Mouse (Mus musculus): ENCODE data around the gene Gm36210. TPM values are rescaled to one million over a fixed set of nuclear protein-coding genes. Genes with fewer than 3 reads are reported as not detected.

The Gm36210 gene
- polyA plus RNA-seq, 1 experiment from 2014 or later: not detected

DNA sequence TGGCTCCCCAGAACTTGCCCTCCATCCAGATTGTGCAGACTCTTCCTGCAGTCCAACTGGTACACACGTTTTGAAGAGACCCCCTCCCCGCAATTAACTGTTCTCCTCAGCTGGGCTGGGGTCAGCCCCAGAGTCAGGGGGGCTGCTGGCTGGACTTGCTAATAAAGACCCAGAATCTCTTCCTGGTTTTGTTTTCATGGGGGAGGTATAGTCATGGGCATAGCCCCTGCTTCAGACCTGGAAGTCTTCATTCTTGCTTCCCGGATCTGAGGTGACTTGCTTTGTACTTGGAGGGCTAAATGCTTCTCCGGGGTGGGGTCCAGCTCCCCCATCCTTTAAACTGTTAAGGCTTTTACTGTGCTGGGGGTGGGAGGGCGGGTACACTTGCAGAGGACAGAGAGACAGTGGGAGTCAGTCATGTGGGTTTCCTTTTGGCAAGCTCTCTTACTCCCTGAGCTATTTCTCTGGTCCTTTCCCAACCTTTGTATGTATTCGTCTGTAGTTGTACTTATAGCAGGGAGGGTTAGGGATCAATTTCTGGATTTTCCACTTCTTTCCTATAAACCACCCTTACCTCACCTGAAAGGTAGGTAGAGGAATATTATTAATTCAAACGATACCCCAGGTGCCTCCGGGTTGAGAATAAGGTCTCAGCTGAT, 15.6 kb upstream of the Gm36210 start, which contains the start of gene Nat14:
Gene Nat14 (plus strand): TSS at position 205 of the 659 bp plus-strand sequence.
- H3K9me3 ChIP-seq: no peaks in the 10 kb centered on the region
- 29% methylated on average over 8 of the region's 8 CpGs for WGBS
- no peaks in the 10 kb centered on the region for H3K27me3 ChIP-seq
- peaks cover 37% of the 10 kb centered on the region for H3K36me3 ChIP-seq
- peak within 1 kb of the TSS; percentile 31 for H3K4me3 ChIP-seq
- H3K27ac ChIP-seq: peak within 1 kb of the TSS; percentile 91
- no peak for ATAC-seq (ENCODE audit: insufficient number of reproducible peaks, low FRiP score, low TSS enrichment, low read depth)
- peak within 1 kb of the TSS; percentile 66 for H3K4me2 ChIP-seq
- peaks cover 60% of the 10 kb centered on the region for H3K4me1 ChIP-seq
- H3K9ac ChIP-seq: 0 out of 2 replicates have a peak within 1 kb of the TSS, but pooled peaks have one; percentile 11

DNA sequence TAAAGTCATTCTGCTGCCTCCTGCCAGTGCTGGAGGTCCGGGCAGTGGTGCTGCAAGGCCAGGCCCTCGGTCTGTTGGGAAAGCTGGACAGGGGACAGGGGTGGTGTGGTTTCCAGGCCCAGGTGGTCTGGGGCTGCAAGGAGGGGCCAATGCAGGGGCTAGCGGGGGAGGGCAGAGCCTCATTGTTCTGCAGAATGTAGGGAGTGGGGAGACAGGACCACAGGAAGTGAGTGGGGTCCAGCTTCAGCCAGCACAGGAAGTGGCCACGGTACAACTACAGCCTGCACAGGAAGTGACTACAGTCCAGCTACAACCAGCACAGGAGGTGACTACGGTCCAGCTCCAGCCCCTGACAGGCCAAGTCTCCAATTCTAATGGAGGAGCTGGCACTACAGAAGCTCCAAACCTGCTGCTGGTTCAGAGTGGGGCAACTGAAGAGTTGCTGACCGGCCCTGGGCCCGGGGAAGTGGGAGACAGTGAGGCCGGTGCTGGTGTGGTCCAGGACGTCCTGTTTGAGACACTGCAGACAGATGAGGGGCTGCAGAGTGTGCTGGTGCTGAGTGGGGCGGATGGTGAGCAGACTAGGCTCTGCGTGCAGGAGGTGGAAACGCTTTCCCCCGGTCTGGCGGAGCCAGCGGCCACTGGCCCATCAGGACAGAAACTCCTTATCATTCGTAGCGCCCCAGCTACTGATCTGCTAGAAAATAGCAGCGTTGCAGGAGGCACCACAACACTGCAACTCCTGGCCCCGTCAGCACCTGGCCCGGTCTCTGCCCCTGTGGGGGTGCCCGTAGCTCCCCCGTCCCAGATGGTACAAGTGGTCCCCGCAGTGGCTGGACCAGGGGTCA, 14.9 kb upstream of the Gm36210 start:
- H3K4me1 ChIP-seq: peaks cover 60% of the 10 kb centered on the region
- H3K9ac ChIP-seq: no peak overlapping the region
- H3K4me2 ChIP-seq: no peak overlapping the region
- H3K27ac ChIP-seq: peak overlapping the region; percentile 91
- 61% methylated on average over 23 of the region's 23 CpGs for WGBS
- peaks cover 37% of the 10 kb centered on the region for H3K36me3 ChIP-seq
- H3K4me3 ChIP-seq: no peak overlapping the region
- ATAC-seq (ENCODE audit: insufficient number of reproducible peaks, low FRiP score, low TSS enrichment, low read depth): no peak
- no peaks in the 10 kb centered on the region for H3K9me3 ChIP-seq
- no peaks in the 10 kb centered on the region for H3K27me3 ChIP-seq

DNA sequence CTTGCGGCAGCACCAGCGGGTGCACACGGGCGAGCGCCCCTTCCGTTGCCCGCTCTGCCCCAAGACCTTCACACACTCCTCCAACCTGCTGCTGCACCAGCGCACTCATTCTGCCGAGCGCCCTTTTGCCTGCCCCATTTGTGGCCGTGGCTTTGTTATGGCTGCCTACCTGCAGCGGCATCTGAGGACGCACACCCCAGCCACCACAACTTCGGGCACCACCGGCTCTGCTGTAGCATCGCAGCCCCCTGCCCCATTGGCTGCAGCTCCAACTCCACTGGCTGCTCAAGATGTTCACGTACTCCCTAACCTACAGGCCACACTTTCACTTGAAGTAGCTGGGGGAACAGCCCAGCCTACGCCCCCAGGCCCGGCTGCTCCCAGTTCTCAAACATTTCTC, 14.2 kb upstream of the Gm36210 start:
- Histone ChIP-seq H3K4me1 (peaks cover 55% of the 10 kb centered on the region), H3K4me3 (no peak overlapping the region), H3K27ac (0 out of 2 replicates have a peak overlapping the region, but pooled peaks have one; percentile 91), H3K27me3 (no peaks in the 10 kb centered on the region), H3K9me3 (no peaks in the 10 kb centered on the region), H3K36me3 (peaks cover 37% of the 10 kb centered on the region), H3K4me2 (no peak overlapping the region), H3K9ac (no peak overlapping the region)
- 90% methylated on average over 19 of the region's 19 CpGs for WGBS
- ATAC-seq (ENCODE audit: insufficient number of reproducible peaks, low FRiP score, low TSS enrichment, low read depth): no peak

DNA sequence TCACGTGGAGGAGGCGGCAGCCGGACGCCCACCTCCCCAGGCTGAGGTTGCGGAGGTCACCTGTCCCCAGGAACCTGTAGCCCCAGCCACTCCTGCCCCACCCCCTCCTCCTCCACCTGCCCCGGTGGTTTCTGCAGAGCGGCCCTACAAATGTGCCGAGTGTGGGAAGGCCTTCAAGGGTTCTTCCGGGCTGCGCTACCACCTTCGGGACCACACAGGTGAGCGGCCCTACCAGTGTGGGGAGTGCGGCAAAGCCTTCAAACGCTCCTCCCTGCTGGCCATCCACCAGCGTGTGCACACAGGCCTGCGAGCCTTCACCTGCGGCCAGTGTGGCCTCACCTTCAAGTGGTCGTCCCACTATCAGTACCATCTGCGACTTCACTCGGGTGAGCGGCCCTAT, 13.7 kb upstream of the Gm36210 start:
- Histone ChIP-seq H3K4me2 (no peak overlapping the region), H3K9me3 (no peaks in the 10 kb centered on the region), H3K4me3 (no peak overlapping the region), H3K9ac (no peak overlapping the region), H3K27me3 (no peaks in the 10 kb centered on the region), H3K36me3 (peaks cover 37% of the 10 kb centered on the region), H3K27ac (no peak overlapping the region), H3K4me1 (peaks cover 50% of the 10 kb centered on the region)
- ATAC-seq (ENCODE audit: insufficient number of reproducible peaks, low FRiP score, low TSS enrichment, low read depth): no peak
- 90% methylated on average over 21 of the region's 21 CpGs for whole genome bisulfite sequencing

DNA sequence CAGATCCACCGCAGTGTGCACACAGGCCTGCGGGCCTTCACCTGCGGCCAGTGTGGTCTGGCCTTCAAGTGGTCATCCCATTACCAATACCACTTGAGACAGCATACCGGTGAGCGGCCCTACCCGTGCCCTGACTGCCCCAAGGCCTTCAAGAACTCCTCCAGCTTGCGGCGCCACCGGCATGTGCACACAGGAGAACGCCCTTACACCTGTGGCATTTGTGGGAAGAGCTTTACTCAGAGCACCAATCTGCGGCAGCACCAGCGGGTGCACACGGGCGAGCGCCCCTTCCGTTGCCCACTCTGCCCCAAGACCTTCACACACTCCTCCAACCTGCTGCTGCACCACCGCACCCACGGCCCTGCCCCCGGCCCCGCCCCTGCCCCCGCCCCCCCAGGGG, 12.8 kb upstream of the Gm36210 start:
- Histone ChIP-seq H3K27ac (no peak overlapping the region), H3K4me2 (no peak overlapping the region), H3K9me3 (no peaks in the 10 kb centered on the region), H3K36me3 (peaks cover 37% of the 10 kb centered on the region), H3K4me1 (peaks cover 47% of the 10 kb centered on the region), H3K4me3 (no peak overlapping the region), H3K9ac (no peak overlapping the region), H3K27me3 (no peaks in the 10 kb centered on the region)
- no peak for ATAC-seq (ENCODE audit: insufficient number of reproducible peaks, low FRiP score, low TSS enrichment, low read depth)
- 84% methylated on average over 20 of the region's 21 CpGs for WGBS

DNA sequence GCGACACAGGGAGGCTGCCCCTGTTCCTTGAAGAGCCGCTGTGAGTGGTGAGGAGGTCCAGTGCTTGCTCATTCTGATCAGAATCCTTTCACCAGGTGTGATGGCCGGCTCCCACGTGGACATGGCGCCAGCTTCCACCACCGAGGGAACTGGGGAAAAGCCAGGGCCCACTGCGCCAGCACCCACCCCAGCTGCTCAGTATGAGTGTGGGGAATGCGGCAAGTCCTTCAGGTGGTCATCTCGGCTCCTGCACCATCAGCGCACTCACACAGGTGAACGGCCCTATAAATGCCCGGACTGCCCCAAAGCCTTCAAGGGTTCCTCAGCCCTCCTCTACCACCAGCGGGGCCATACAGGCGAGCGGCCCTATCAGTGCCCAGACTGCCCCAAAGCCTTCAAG, 12.4 kb upstream of the Gm36210 start:
- WGBS: 90% methylated on average over 15 of the region's 15 CpGs
- Histone ChIP-seq H3K9ac (no peak overlapping the region), H3K9me3 (no peaks in the 10 kb centered on the region), H3K4me1 (peaks cover 44% of the 10 kb centered on the region), H3K4me2 (no peak overlapping the region), H3K27me3 (no peaks in the 10 kb centered on the region), H3K4me3 (no peak overlapping the region), H3K36me3 (peaks cover 37% of the 10 kb centered on the region), H3K27ac (no peak overlapping the region)
- ATAC-seq (ENCODE audit: insufficient number of reproducible peaks, low FRiP score, low TSS enrichment, low read depth): no peak

DNA sequence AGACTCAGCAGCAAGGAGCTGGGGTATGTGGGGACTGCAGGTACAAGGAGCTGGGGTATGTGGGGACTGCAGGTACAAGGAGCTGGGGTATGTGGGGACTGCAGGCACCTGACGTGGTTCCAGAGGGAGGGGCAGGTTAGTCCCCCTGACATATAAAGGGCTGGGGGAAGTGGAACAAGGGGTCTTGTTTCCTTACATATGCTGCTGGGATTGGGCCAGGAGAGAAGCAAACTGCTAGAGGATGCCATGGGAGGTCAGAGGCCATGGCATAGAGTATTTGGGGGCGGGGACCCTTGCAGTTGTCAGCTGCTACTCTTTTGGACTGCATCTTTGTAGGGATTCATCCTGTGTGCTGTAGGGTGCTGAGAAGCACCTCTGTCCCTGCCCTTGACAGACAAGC, 11.2 kb upstream of the Gm36210 start:
- no peak overlapping the region for H3K4me2 ChIP-seq
- no peaks in the 10 kb centered on the region for H3K27me3 ChIP-seq
- no peak for ATAC-seq (ENCODE audit: insufficient number of reproducible peaks, low FRiP score, low TSS enrichment, low read depth)
- H3K9me3 ChIP-seq: no peaks in the 10 kb centered on the region
- 85% methylated on average over 2 of the region's 2 CpGs for WGBS
- H3K4me1 ChIP-seq: peaks cover 32% of the 10 kb centered on the region
- peaks cover 37% of the 10 kb centered on the region for H3K36me3 ChIP-seq
- no peak overlapping the region for H3K27ac ChIP-seq
- H3K9ac ChIP-seq: no peak overlapping the region
- H3K4me3 ChIP-seq: no peak overlapping the region

DNA sequence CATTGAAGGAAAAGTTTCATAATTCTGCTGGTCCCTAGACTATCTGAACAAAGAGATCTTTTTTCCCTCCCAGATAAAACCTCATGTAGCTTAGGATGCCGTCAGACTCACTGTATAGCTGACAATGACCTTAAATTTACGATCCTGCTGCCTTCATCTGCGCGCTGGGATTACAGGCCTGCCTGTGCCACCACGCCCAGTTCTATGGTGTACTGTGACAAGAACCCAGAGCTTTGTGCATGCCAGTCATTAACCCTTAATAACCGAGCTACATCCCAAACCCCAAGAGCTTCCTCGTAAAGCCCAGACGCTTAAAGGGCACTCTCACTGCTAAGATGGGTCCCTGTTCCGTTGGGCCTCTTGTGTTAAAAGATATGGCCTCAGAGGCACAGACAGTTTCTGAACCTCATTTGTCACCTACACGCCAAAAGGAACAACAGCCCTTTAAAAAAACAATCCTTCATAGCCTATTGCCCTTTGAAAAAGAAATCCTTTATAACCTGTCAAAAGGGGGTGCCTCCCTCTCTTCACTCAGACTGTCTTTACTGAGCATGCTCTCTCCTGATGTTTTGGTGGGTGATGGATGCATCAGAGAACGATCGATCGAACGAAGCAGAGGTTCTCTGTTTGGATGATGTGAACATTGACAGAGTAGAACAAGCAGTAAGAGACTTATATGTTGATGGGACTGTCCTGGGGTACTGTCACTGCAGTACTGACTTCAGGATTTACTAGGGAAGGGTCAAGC, 9.5 kb upstream of the Gm36210 start:
- ATAC-seq (ENCODE audit: insufficient number of reproducible peaks, low FRiP score, low TSS enrichment, low read depth): no peak
- peak overlapping the region; percentile 71 for H3K4me3 ChIP-seq
- peak overlapping the region; percentile 76 for H3K9ac ChIP-seq
- H3K36me3 ChIP-seq: peaks cover 28% of the 10 kb centered on the region
- peak overlapping the region; percentile 99 for H3K27ac ChIP-seq
- H3K9me3 ChIP-seq: no peaks in the 10 kb centered on the region
- 13% methylated on average over 14 of the region's 14 CpGs for WGBS
- peak overlapping the region; percentile 72 for H3K4me2 ChIP-seq
- H3K27me3 ChIP-seq: no peaks in the 10 kb centered on the region
- H3K4me1 ChIP-seq: peaks cover 24% of the 10 kb centered on the region

DNA sequence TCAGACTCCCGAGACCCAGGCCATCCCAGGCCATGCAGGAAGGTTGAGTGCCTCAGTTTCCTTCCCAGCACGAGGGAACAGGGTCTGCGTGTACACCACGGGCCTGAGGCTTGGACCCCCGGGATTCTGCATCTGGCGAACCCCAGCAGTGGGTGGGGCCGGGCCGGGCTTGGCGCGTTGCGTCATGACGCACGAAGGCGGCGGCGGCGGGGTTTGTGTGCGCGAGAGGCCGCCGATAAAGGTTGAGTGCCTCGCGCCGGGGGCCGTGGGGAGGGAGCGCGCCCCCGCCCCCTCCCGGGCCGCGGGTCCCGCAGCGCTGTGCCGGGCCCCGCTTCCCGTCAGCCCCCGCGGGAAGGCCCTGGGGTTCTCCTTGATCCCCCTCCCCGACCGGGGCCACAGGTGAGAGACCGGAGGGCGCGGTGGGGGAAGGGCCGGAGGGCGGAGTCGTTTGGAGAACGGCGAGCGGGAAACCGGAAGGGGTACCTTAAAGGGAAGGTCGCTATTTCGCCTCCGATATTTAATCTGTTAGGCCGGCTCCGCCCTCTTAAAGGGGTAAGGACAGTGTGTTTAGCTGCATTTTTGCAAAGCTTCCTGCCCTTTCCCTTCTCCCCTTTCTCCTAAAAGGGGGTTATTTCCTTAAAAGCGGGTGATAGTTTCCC, 8.8 kb upstream of the Gm36210 start, which contains the start of gene Zfp628:
Gene Zfp628 (plus strand): TSS at position 211 of the 659 bp plus-strand sequence.
- Histone ChIP-seq H3K4me3 (peak within 1 kb of the TSS; percentile 71), H3K9ac (peak within 1 kb of the TSS; percentile 76), H3K4me2 (peak within 1 kb of the TSS; percentile 72), H3K4me1 (peaks cover 28% of the 10 kb centered on the region), H3K36me3 (peaks cover 21% of the 10 kb centered on the region), H3K27ac (peak within 1 kb of the TSS; percentile 99), H3K27me3 (no peaks in the 10 kb centered on the region), H3K9me3 (no peaks in the 10 kb centered on the region)
- peak; percentile 87 for ATAC-seq (ENCODE audit: insufficient number of reproducible peaks, low FRiP score, low TSS enrichment, low read depth)
- under 1% methylated on average over 55 of the region's 56 CpGs for WGBS

DNA sequence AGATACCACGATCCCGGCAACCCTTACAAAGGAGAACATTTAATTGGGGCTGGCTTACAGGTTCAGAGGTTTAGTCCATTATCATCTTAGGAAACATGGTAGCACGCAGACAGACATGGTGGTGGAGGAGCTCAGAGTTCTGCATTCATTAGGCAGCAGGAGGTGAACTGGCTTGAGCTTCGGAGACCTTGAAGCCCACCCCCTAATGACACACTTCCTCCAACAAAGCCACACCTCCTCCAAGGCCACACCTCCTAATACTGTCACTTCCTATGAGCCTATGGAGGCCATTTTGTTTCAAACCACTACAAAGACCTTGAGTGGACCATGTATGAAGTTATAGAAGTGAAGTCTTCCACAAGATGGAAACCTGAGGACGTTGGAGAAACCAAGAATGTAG, 5.9 kb upstream of the Gm36210 start:
- Histone ChIP-seq H3K36me3 (no peaks in the 10 kb centered on the region), H3K9me3 (no peaks in the 10 kb centered on the region), H3K4me2 (no peak overlapping the region), H3K9ac (no peak overlapping the region), H3K27ac (0 out of 2 replicates have a peak overlapping the region, but pooled peaks have one; percentile 47), H3K4me1 (peaks cover 30% of the 10 kb centered on the region), H3K4me3 (no peak overlapping the region), H3K27me3 (no peaks in the 10 kb centered on the region)
- ATAC-seq (ENCODE audit: insufficient number of reproducible peaks, low FRiP score, low TSS enrichment, low read depth): no peak
- WGBS: 66% methylated on average over 5 of the region's 5 CpGs

DNA sequence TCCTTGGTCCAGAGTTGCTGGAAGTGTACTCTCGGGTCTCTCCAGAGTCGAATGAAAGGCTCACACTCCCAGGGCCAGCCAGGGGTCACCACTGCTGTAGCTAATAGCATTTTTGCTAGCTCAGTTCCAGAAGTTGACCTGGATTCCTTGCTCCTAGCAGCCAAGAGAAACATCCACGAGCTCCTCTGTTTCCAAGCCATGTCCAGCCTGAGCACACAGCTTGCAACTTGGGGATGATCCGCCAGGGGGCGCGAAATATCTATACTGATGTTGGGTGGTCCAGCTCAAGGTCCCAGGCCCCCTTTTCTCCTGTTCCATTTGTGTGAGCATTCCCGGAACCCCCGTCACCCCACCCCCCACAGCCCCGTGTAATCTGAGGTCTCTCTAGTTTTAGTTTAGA, 5.2 kb upstream of the Gm36210 start:
- H3K4me1 ChIP-seq: peaks cover 26% of the 10 kb centered on the region
- no peak; the same call in 1 of the 2 replicates for ATAC-seq (ENCODE audit: insufficient number of reproducible peaks, low FRiP score, low TSS enrichment, low read depth)
- H3K9ac ChIP-seq: no peak overlapping the region
- H3K36me3 ChIP-seq: no peaks in the 10 kb centered on the region
- H3K9me3 ChIP-seq: no peaks in the 10 kb centered on the region
- H3K27ac ChIP-seq: peak overlapping the region; percentile 47
- no peak overlapping the region for H3K4me2 ChIP-seq
- WGBS: 30% methylated on average over 9 of the region's 9 CpGs
- H3K27me3 ChIP-seq: no peaks in the 10 kb centered on the region
- no peak overlapping the region for H3K4me3 ChIP-seq
